Mouse (Mus musculus) MEL (cell line): ENCODE results near the gene Thsd4. TPM values are rescaled to one million over a fixed set of nuclear protein-coding genes. Genes with fewer than 3 reads are reported as not detected.

ENCODE experiments used
- DNase-seq: peaks from one replicate; pipeline ENCODE4 v3.0.0; 2011; ENCODE audit warnings: low read depth, low spot score
- H3K27ac ChIP-seq: 2 replicates; pipeline ENCODE4 v1.5.1; 2012; ENCODE audit warnings: low read depth, mild to moderate bottlenecking, control low read depth, low read length, moderate library complexity; ENCODE audit not compliant: control insufficient read depth
- H3K27me3 ChIP-seq, 2 experiments: fragments of 150-350 bp in 1 of 2; sonication (generic) in 1 of 2; 2 replicates each; pipeline ENCODE4 v1.6.1; 2012; ENCODE audit warnings: low read length in 2 of 2, mild to moderate bottlenecking in 2 of 2, improper control_type of control experiment in 1 of 2, moderate library complexity in 1 of 2; ENCODE audit not compliant: insufficient read depth in 2 of 2, control insufficient read depth in 1 of 2
- H3K36me3 ChIP-seq, 2 experiments: 2 replicates each; pipeline ENCODE4 v1.6.1; 2012 to 2014; ENCODE audit warnings: low read length in 2 of 2, improper control_type of control experiment in 1 of 2, inconsistent platforms in 1 of 2, mild to moderate bottlenecking in 1 of 2; ENCODE audit not compliant: insufficient read depth in 2 of 2, control insufficient read depth in 1 of 2
- H3K4me1 ChIP-seq, 2 experiments: fragments of 150-350 bp in 1 of 2; sonication (generic) in 1 of 2; 2 replicates each; pipeline ENCODE4 v1.6.1; 2012; ENCODE audit warnings: low read length in 2 of 2, improper control_type of control experiment in 1 of 2, mild to moderate bottlenecking in 1 of 2; ENCODE audit not compliant: insufficient read depth in 2 of 2, control insufficient read depth in 1 of 2
- H3K4me3 ChIP-seq, 2 experiments: fragments of 150-350 bp in 1 of 2; sonication (generic) in 1 of 2; 2 replicates each; pipeline ENCODE4 v1.5.1; 2012; ENCODE audit warnings: low read depth in 2 of 2, low read length in 2 of 2, mild to moderate bottlenecking in 2 of 2, moderate library complexity in 2 of 2, control low read depth in 1 of 2, improper control_type of control experiment in 1 of 2; ENCODE audit not compliant: control insufficient read depth in 1 of 2, insufficient read depth in 1 of 2
- H3K79me2 ChIP-seq: 2 replicates; pipeline ENCODE4 v1.6.1; 2012; ENCODE audit warnings: mild to moderate bottlenecking, low read length, moderate library complexity; ENCODE audit not compliant: control insufficient read depth, poor library complexity, insufficient read depth
- H3K9ac ChIP-seq: 2 replicates; pipeline ENCODE4 v1.6.1; 2012; ENCODE audit warnings: low read depth, mild to moderate bottlenecking, control low read depth, low read length, moderate library complexity; ENCODE audit not compliant: control insufficient read depth, poor library complexity, severe bottlenecking
- H3K9me3 ChIP-seq: fragments of 150-350 bp; sonication (generic); replicated peaks from 2 replicates; pipeline ENCODE4 v1.6.1; 2012; ENCODE audit warnings: mild to moderate bottlenecking, low read length, improper control_type of control experiment, moderate library complexity; ENCODE audit not compliant: insufficient read depth
- CHD1 ChIP-seq: IDR thresholded peaks from 2 replicates; pipeline ENCODE4 v1.6.1; 2012; ENCODE audit warnings: low read depth, mild to moderate bottlenecking, inconsistent platforms, low read length, improper control_type of control experiment
- CHD2 ChIP-seq: IDR thresholded peaks from 2 replicates; pipeline ENCODE4 v1.6.1; 2011; ENCODE audit warnings: low read length, improper control_type of control experiment
- E2F4 ChIP-seq: IDR thresholded peaks from 2 replicates; pipeline ENCODE4 v1.6.1; 2011; ENCODE audit warnings: low read depth, low read length, improper control_type of control experiment, borderline replicate concordance
- EP300 ChIP-seq, 2 experiments: IDR thresholded peaks; 2 replicates each; pipeline ENCODE4 v1.6.1; 2011; ENCODE audit warnings: improper control_type of control experiment in 2 of 2, low read length in 2 of 2, low read depth in 1 of 2, mild to moderate bottlenecking in 1 of 2
- ETS1 ChIP-seq: IDR thresholded peaks from 2 replicates; pipeline ENCODE4 v1.6.1; 2012; ENCODE audit warnings: low read depth, mild to moderate bottlenecking, inconsistent platforms, low read length, improper control_type of control experiment, moderate library complexity
- GATA1 ChIP-seq: IDR thresholded peaks from 2 replicates; pipeline ENCODE4 v1.6.1; 2011; ENCODE audit warnings: low read depth, low read length, improper control_type of control experiment
- JUND ChIP-seq: IDR thresholded peaks from 2 replicates; pipeline ENCODE4 v1.6.1; 2011; ENCODE audit warnings: low read depth, mild to moderate bottlenecking, improper control_type of control experiment, low read length
- KAT2A ChIP-seq: conservative IDR thresholded peaks from 2 replicates; pipeline ENCODE4 v1.6.1; 2012; ENCODE audit warnings: low read depth, low read length, improper control_type of control experiment, inconsistent platforms
- MAFK ChIP-seq: IDR thresholded peaks from 2 replicates; pipeline ENCODE4 v1.6.1; 2011; ENCODE audit warnings: low read depth, mild to moderate bottlenecking, low read length, improper control_type of control experiment, borderline replicate concordance
- MAX ChIP-seq: IDR thresholded peaks from 2 replicates; pipeline ENCODE4 v1.6.1; 2011; ENCODE audit warnings: low read length, improper control_type of control experiment
- MAZ ChIP-seq: IDR thresholded peaks from 2 replicates; pipeline ENCODE4 v1.6.1; 2012; ENCODE audit warnings: low read depth, mild to moderate bottlenecking, inconsistent platforms, low read length, improper control_type of control experiment
- MYB ChIP-seq: IDR thresholded peaks from 2 replicates; pipeline ENCODE4 v1.6.1; 2011; ENCODE audit warnings: mild to moderate bottlenecking, low read depth, low read length, improper control_type of control experiment
- NELFE ChIP-seq: IDR thresholded peaks from 2 replicates; pipeline ENCODE4 v1.6.1; 2011; ENCODE audit warnings: low read depth, low read length, improper control_type of control experiment
- POLR2A ChIP-seq, 2 experiments: IDR thresholded peaks; 2 replicates each; pipeline ENCODE4 v1.6.1; 2011 to 2012; ENCODE audit warnings: low read length in 2 of 2, mild to moderate bottlenecking in 2 of 2, control low read depth in 1 of 2, improper control_type of control experiment in 1 of 2, low read depth in 1 of 2, moderate library complexity in 1 of 2; ENCODE audit not compliant: control insufficient read depth in 1 of 2, insufficient read depth in 1 of 2, poor library complexity in 1 of 2
- POLR2AphosphoS2 ChIP-seq: IDR thresholded peaks from 2 replicates; pipeline ENCODE4 v1.6.1; 2011; ENCODE audit warnings: low read length, improper control_type of control experiment
- POLR2AphosphoS5 ChIP-seq: IDR thresholded peaks from 2 replicates; pipeline ENCODE4 v1.6.1; 2012; ENCODE audit warnings: low read depth, borderline replicate concordance, mild to moderate bottlenecking, inconsistent platforms, low read length, moderate library complexity, mixed read lengths
- RAD21 ChIP-seq: IDR thresholded peaks from 2 replicates; pipeline ENCODE4 v1.6.1; 2011; ENCODE audit warnings: mild to moderate bottlenecking, low read depth, low read length, improper control_type of control experiment
- RCOR1 ChIP-seq: IDR thresholded peaks from 2 replicates; pipeline ENCODE4 v1.6.1; 2012; ENCODE audit warnings: low read depth, mild to moderate bottlenecking, inconsistent platforms, low read length, improper control_type of control experiment
- SIN3A ChIP-seq: IDR thresholded peaks from 2 replicates; pipeline ENCODE4 v1.6.1; 2012; ENCODE audit warnings: low read length, improper control_type of control experiment, inconsistent platforms
- SMC3 ChIP-seq: IDR thresholded peaks from 2 replicates; pipeline ENCODE4 v1.6.1; 2011; ENCODE audit warnings: low read depth, low read length, improper control_type of control experiment
- TAL1 ChIP-seq: IDR thresholded peaks from 2 replicates; pipeline ENCODE4 v1.6.1; 2012; ENCODE audit warnings: mild to moderate bottlenecking, inconsistent platforms, low read length, moderate library complexity, mixed read lengths
- TCF12 ChIP-seq: IDR thresholded peaks from 2 replicates; pipeline ENCODE4 v1.6.1; 2014; ENCODE audit warnings: low read depth, mild to moderate bottlenecking, inconsistent platforms, low read length, improper control_type of control experiment, moderate library complexity
- USF1 ChIP-seq: IDR thresholded peaks from 2 replicates; pipeline ENCODE4 v1.6.1; 2014; ENCODE audit warnings: low read depth, mild to moderate bottlenecking, inconsistent platforms, low read length, improper control_type of control experiment, moderate library complexity
- USF2 ChIP-seq, 2 experiments: IDR thresholded peaks; 2 replicates each; pipeline ENCODE4 v1.6.1; 2011 to 2012; ENCODE audit warnings: improper control_type of control experiment in 2 of 2, low read length in 2 of 2, borderline replicate concordance in 1 of 2, inconsistent platforms in 1 of 2, low read depth in 1 of 2, mild to moderate bottlenecking in 1 of 2; ENCODE audit not compliant: insufficient read depth in 1 of 2
- ZC3H11A ChIP-seq: IDR thresholded peaks from 2 replicates; pipeline ENCODE4 v1.6.1; 2012; ENCODE audit warnings: low read depth, mild to moderate bottlenecking, inconsistent platforms, low read length, improper control_type of control experiment
- ZKSCAN1 ChIP-seq: IDR thresholded peaks from 2 replicates; pipeline ENCODE4 v1.6.1; 2012; ENCODE audit warnings: low read depth, mild to moderate bottlenecking, inconsistent platforms, low read length, improper control_type of control experiment, moderate library complexity
- ZMIZ1 ChIP-seq: IDR thresholded peaks from 2 replicates; pipeline ENCODE4 v1.6.1; 2012; ENCODE audit warnings: low read depth, mild to moderate bottlenecking, inconsistent platforms, low read length, improper control_type of control experiment, moderate library complexity
- ZNF384 ChIP-seq: IDR thresholded peaks from 2 replicates; pipeline ENCODE4 v1.6.1; 2012; ENCODE audit warnings: low read depth, mild to moderate bottlenecking, inconsistent platforms, low read length, improper control_type of control experiment
- polyA plus RNA-seq, 2 experiments: library from polyadenylated mRNA; stranded (reverse) in 1 of 2; unstranded in 1 of 2; fragments of >175 nt in 1 of 2; fragments of >200 nt in 1 of 2; gene quantifications; 2 replicates each; pipeline versions ENCODE4 v1.2.1 to v1.2.4; 2012; ENCODE audit warnings: low replicate concordance in 2 of 2, low read depth in 1 of 2; ENCODE audit not compliant: insufficient read length in 2 of 2, insufficient read depth in 1 of 2, missing spikeins in 1 of 2
- total RNA-seq: library from RNA; depleted of rRNA; stranded (reverse); fragments of 300-350 nt; gene quantifications from 2 replicates; pipeline ENCODE4 v1.2.3, GENCODE M21; 2012

The Thsd4 gene
- total and polyA plus RNA-seq, 3 experiments: 0.08 TPM; not detected in 1

- no peak for DNase-seq
- no peak overlapping the region for H3K9ac ChIP-seq
These were observed 72.3 kb downstream of the Thsd4 start for GRCm38 (mm10) chr9:60449498-60449897.

GRCm38 (mm10) chr9:60445821-60446220 is 76.0 kb downstream of the Thsd4 start:
- H3K36me3 ChIP-seq: no peaks in the 10 kb centered on the region
- DNase-seq: no peak
- H3K4me3 ChIP-seq: no peak overlapping the region
- H3K27me3 ChIP-seq: no peaks in the 10 kb centered on the region
- no peak overlapping the region for H3K27ac ChIP-seq
- H3K9me3 ChIP-seq: no peaks in the 10 kb centered on the region
- no peak overlapping the region for H3K9ac ChIP-seq
- TF ChIP-seq E2F4: no peak
- TF ChIP-seq ZKSCAN1: no peak
- TF ChIP-seq SMC3: no peak
- TF ChIP-seq POLR2AphosphoS2: no peak
- TF ChIP-seq POLR2A (IDR thresholded peaks at IDR 0.05; ENCODE audit: control insufficient read depth in 1 of 2, insufficient read depth in 1 of 2, low read depth in 1 of 2, low read length in 2 of 2, poor library complexity in 1 of 2): no peak
- H3K4me1 ChIP-seq: no peaks in the 10 kb centered on the region
- H3K79me2 ChIP-seq: no peaks in the 10 kb centered on the region

More at GRCm38 (mm10) chr9:60449498-60449897, 72.3 kb downstream of the Thsd4 start:
- H3K27me3 ChIP-seq: no peaks in the 10 kb centered on the region
- H3K27ac ChIP-seq: no peak overlapping the region
- H3K4me1 ChIP-seq: no peaks in the 10 kb centered on the region
- no peaks in the 10 kb centered on the region for H3K79me2 ChIP-seq
- H3K9me3 ChIP-seq: no peaks in the 10 kb centered on the region
- no peak overlapping the region for H3K4me3 ChIP-seq
- no peak for TF ChIP-seq CHD1
- TF ChIP-seq POLR2AphosphoS5: no peak
- TF ChIP-seq MAX: no peak
- TF ChIP-seq MAZ: no peak
- TF ChIP-seq RAD21: no peak
- no peak for TF ChIP-seq MAFK
- no peak for TF ChIP-seq CHD2
- TF ChIP-seq SIN3A: no peak
- TF ChIP-seq RCOR1: no peak
- no peak for TF ChIP-seq MYB
- TF ChIP-seq EP300 (IDR thresholded peaks at IDR 0.05; ENCODE audit: low read depth in 1 of 2, low read length in 2 of 2): no peak
- no peak for TF ChIP-seq NELFE
- no peak for TF ChIP-seq SMC3
- H3K36me3 ChIP-seq: no peaks in the 10 kb centered on the region

GRCm38 (mm10) chr9:60441274-60441902 is 80.5 kb downstream of the Thsd4 start:
- H3K79me2 ChIP-seq: no peaks in the 10 kb centered on the region
- H3K4me1 ChIP-seq: no peaks in the 10 kb centered on the region
- no peak overlapping the region for H3K4me3 ChIP-seq
- no peak for DNase-seq
- H3K9ac ChIP-seq: no peak overlapping the region
- H3K27me3 ChIP-seq: no peaks in the 10 kb centered on the region
- no peak for TF ChIP-seq GATA1
- TF ChIP-seq ZMIZ1: no peak
- TF ChIP-seq TAL1: no peak
- TF ChIP-seq ZC3H11A: no peak
- no peak for TF ChIP-seq RCOR1
- TF ChIP-seq TCF12: no peak
- TF ChIP-seq POLR2AphosphoS5: no peak
- TF ChIP-seq SMC3: no peak
- no peak for TF ChIP-seq ZNF384
- TF ChIP-seq JUND: no peak
- no peak for TF ChIP-seq USF2 (IDR thresholded peaks at IDR 0.05; ENCODE audit: borderline replicate concordance in 1 of 2, insufficient read depth in 1 of 2, low read depth in 1 of 2, low read length in 2 of 2)
- TF ChIP-seq KAT2A: no peak
- TF ChIP-seq ETS1: no peak
- no peak for TF ChIP-seq RAD21
- no peak for TF ChIP-seq USF1
- no peak for TF ChIP-seq CHD2
- no peak overlapping the region for H3K27ac ChIP-seq
- no peaks in the 10 kb centered on the region for H3K9me3 ChIP-seq
- no peaks in the 10 kb centered on the region for H3K36me3 ChIP-seq
